Mouse (Mus musculus) hindbrain, embryonic 13.5 days (tissue): ENCODE measurements around the gene Dnah2. TPM values are rescaled to one million over a fixed set of nuclear protein-coding genes. Genes with fewer than 3 reads are reported as not detected.

ENCODE experiments used
- ATAC-seq: fragments of 200-750 bp; cut with Nextera tagmentation; 2 replicates; pipeline ENCODE4 v1.8.0; 2017; ENCODE audit warnings: moderate TSS enrichment; ENCODE audit not compliant: low FRiP score
- H3K27ac ChIP-seq: fragments of 300-500 bp; sonication (generic); 2 replicates; pipeline ENCODE4 v1.5.1; 2015; ENCODE audit warnings: inconsistent platforms, mild to moderate bottlenecking, moderate library complexity
- H3K27me3 ChIP-seq: fragments of 300-500 bp; sonication (generic); 2 replicates; pipeline ENCODE4 v1.6.1; 2015; ENCODE audit warnings: mild to moderate bottlenecking, inconsistent platforms
- H3K36me3 ChIP-seq: fragments of 300-500 bp; sonication (generic); 2 replicates; pipeline ENCODE4 v1.6.1; 2015; ENCODE audit warnings: mild to moderate bottlenecking, inconsistent platforms
- H3K4me1 ChIP-seq: fragments of 300-500 bp; sonication (generic); replicated peaks from 2 replicates; pipeline ENCODE4 v1.6.1; 2015; ENCODE audit warnings: inconsistent platforms
- H3K4me2 ChIP-seq: fragments of 300-500 bp; sonication (generic); 2 replicates; pipeline ENCODE4 v1.6.1; 2015; ENCODE audit warnings: inconsistent platforms, mild to moderate bottlenecking, moderate library complexity
- H3K4me3 ChIP-seq: fragments of 300-500 bp; sonication (generic); 2 replicates; pipeline ENCODE4 v1.5.1; 2015; ENCODE audit warnings: mild to moderate bottlenecking, inconsistent platforms
- H3K9ac ChIP-seq: fragments of 300-500 bp; sonication (generic); 2 replicates; pipeline ENCODE4 v1.6.1; 2015; ENCODE audit warnings: mild to moderate bottlenecking, inconsistent platforms
- H3K9me3 ChIP-seq: fragments of 300-500 bp; sonication (generic); 2 replicates; pipeline ENCODE4 v1.6.1; 2016; ENCODE audit warnings: inconsistent platforms
- WGBS: fragments of 180-500 bp; shearing (Covaris S2); methylation state at CpG from one replicate; pipeline ENCODE4 v1.1.7; 2015; 5-methylcytosine and 5-hydroxymethylcytosine counted together
- polyA plus RNA-seq: library from polyadenylated mRNA; unstranded; fragments of >200 nt; fragmentation: Nextera tagmentation; extraction: Ambion mirVana; gene quantifications from 2 replicates; pipeline ENCODE4 v1.2.1, GENCODE M21; 2015

Dnah2 gene
- polyA plus RNA-seq: 2.1 and 2.7 TPM in 2 replicates

GRCm38 (mm10) chr11:69549060-69549656, at the start of gene Dnah2:
TSS of gene Dnah2 (minus strand) at chr11:69549110.
- Histone ChIP-seq H3K4me2 (peak within 1 kb of the TSS; percentile 77; the same call in 1 of the 2 replicates), H3K4me1 (peaks cover 78% of the 10 kb centered on the region), H3K36me3 (no peaks in the 10 kb centered on the region), H3K27me3 (no peaks in the 10 kb centered on the region; the same call in 1 of the 2 replicates), H3K4me3 (no peak within 1 kb of the TSS), H3K27ac (peak within 1 kb of the TSS; percentile 94), H3K9ac (peak within 1 kb of the TSS; percentile 75; the same call in 1 of the 2 replicates), H3K9me3 (no peaks in the 10 kb centered on the region)
- ATAC-seq: no peak
- 27% methylated on average over 12 of the region's 12 CpGs for WGBS

- Histone ChIP-seq H3K27me3 (no peaks in the 10 kb centered on the region), H3K36me3 (peaks cover 45% of the 10 kb centered on the region), H3K4me1 (peaks cover 7% of the 10 kb centered on the region), H3K4me2 (no peak overlapping the region), H3K9me3 (no peaks in the 10 kb centered on the region), H3K4me3 (no peak overlapping the region), H3K27ac (no peak overlapping the region), H3K9ac (no peak overlapping the region)
- no peak for ATAC-seq
- 97% methylated on average over 6 of the region's 6 CpGs for WGBS
Measured at GRCm38 (mm10) chr11:69594853-69595252, 45.9 kb upstream of the Dnah2 start.

- WGBS: 90% methylated on average over 4 of the region's 4 CpGs
- Histone ChIP-seq H3K27me3 (no peaks in the 10 kb centered on the region), H3K4me2 (no peak overlapping the region), H3K9me3 (no peaks in the 10 kb centered on the region), H3K36me3 (peaks cover 65% of the 10 kb centered on the region), H3K9ac (no peak overlapping the region), H3K4me1 (no peaks in the 10 kb centered on the region), H3K27ac (no peak overlapping the region), H3K4me3 (no peak overlapping the region)
- no peak for ATAC-seq
Measured at GRCm38 (mm10) chr11:69592799-69593198, 43.9 kb upstream of the Dnah2 start.

- H3K4me2 ChIP-seq: no peak overlapping the region
- peaks cover 73% of the 10 kb centered on the region for H3K36me3 ChIP-seq
- WGBS: 82% methylated on average over 7 of the region's 7 CpGs
- no peaks in the 10 kb centered on the region for H3K4me1 ChIP-seq
- no peak overlapping the region for H3K9ac ChIP-seq
- H3K27me3 ChIP-seq: no peaks in the 10 kb centered on the region
- peak overlapping the region; percentile 55; the same call in 1 of the 2 replicates for H3K27ac ChIP-seq
- H3K9me3 ChIP-seq: no peaks in the 10 kb centered on the region
- ATAC-seq: peak; percentile 72; the same call in 1 of the 2 replicates
- H3K4me3 ChIP-seq: no peak overlapping the region
Measured at GRCm38 (mm10) chr11:69591899-69592637, 43.2 kb upstream of the Dnah2 start.

- WGBS: 83% methylated on average over 3 of the region's 3 CpGs
- peaks cover 73% of the 10 kb centered on the region for H3K36me3 ChIP-seq
- H3K4me2 ChIP-seq: no peak overlapping the region
- no peak overlapping the region for H3K9ac ChIP-seq
- H3K4me3 ChIP-seq: no peak overlapping the region
- no peaks in the 10 kb centered on the region for H3K4me1 ChIP-seq
- no peak overlapping the region for H3K27ac ChIP-seq
- no peaks in the 10 kb centered on the region for H3K27me3 ChIP-seq
- H3K9me3 ChIP-seq: no peaks in the 10 kb centered on the region
- ATAC-seq: no peak
Measured at GRCm38 (mm10) chr11:69591424-69591823, 42.5 kb upstream of the Dnah2 start.

- peaks cover 72% of the 10 kb centered on the region for H3K36me3 ChIP-seq
- no peaks in the 10 kb centered on the region for H3K9me3 ChIP-seq
- no peaks in the 10 kb centered on the region for H3K4me1 ChIP-seq
- no peak overlapping the region for H3K27ac ChIP-seq
- H3K4me3 ChIP-seq: no peak overlapping the region
- H3K9ac ChIP-seq: no peak overlapping the region
- WGBS: 93% methylated on average over 8 of the region's 8 CpGs
- no peaks in the 10 kb centered on the region for H3K27me3 ChIP-seq
- no peak for ATAC-seq
- H3K4me2 ChIP-seq: no peak overlapping the region
Measured at GRCm38 (mm10) chr11:69590622-69591021, 41.7 kb upstream of the Dnah2 start.

GRCm38 (mm10) chr11:69589207-69589834, 40.4 kb upstream of the Dnah2 start:
- H3K36me3 ChIP-seq: peaks cover 66% of the 10 kb centered on the region
- no peak overlapping the region for H3K9ac ChIP-seq
- H3K4me1 ChIP-seq: no peaks in the 10 kb centered on the region
- no peak for ATAC-seq
- 96% methylated on average over 22 of the region's 22 CpGs for WGBS
- no peaks in the 10 kb centered on the region for H3K9me3 ChIP-seq
- H3K4me3 ChIP-seq: no peak overlapping the region
- no peak overlapping the region for H3K4me2 ChIP-seq
- H3K27ac ChIP-seq: no peak overlapping the region
- no peaks in the 10 kb centered on the region for H3K27me3 ChIP-seq

- Histone ChIP-seq H3K9me3 (no peaks in the 10 kb centered on the region), H3K27me3 (no peaks in the 10 kb centered on the region), H3K4me2 (no peak overlapping the region), H3K36me3 (peaks cover 38% of the 10 kb centered on the region), H3K27ac (no peak overlapping the region), H3K4me1 (peaks cover 12% of the 10 kb centered on the region), H3K9ac (no peak overlapping the region), H3K4me3 (no peak overlapping the region)
- 80% methylated on average over 7 of the region's 7 CpGs for WGBS
- ATAC-seq: no peak
Measured at GRCm38 (mm10) chr11:69585718-69586325, 36.9 kb upstream of the Dnah2 start.

- H3K4me2 ChIP-seq: no peak overlapping the region
- peaks cover 12% of the 10 kb centered on the region for H3K4me1 ChIP-seq
- no peak for ATAC-seq
- WGBS: 96% methylated on average over 13 of the region's 13 CpGs
- no peak overlapping the region for H3K9ac ChIP-seq
- no peaks in the 10 kb centered on the region for H3K9me3 ChIP-seq
- H3K27me3 ChIP-seq: no peaks in the 10 kb centered on the region
- peaks cover 29% of the 10 kb centered on the region for H3K36me3 ChIP-seq
- H3K27ac ChIP-seq: no peak overlapping the region
- no peak overlapping the region for H3K4me3 ChIP-seq
Measured at GRCm38 (mm10) chr11:69584937-69585336, 36.0 kb upstream of the Dnah2 start.

GRCm38 (mm10) chr11:69584008-69584407, 35.1 kb upstream of the Dnah2 start:
- WGBS: 88% methylated on average over 7 of the region's 7 CpGs
- Histone ChIP-seq H3K4me2 (no peak overlapping the region), H3K4me1 (peaks cover 12% of the 10 kb centered on the region), H3K36me3 (peaks cover 20% of the 10 kb centered on the region), H3K9me3 (no peaks in the 10 kb centered on the region), H3K27me3 (no peaks in the 10 kb centered on the region), H3K27ac (no peak overlapping the region), H3K4me3 (no peak overlapping the region), H3K9ac (no peak overlapping the region)
- ATAC-seq: no peak

GRCm38 (mm10) chr11:69582230-69582805, 33.4 kb upstream of the Dnah2 start:
- H3K27ac ChIP-seq: no peak overlapping the region; the same call in 1 of the 2 replicates
- 57% methylated on average over 9 of the region's 9 CpGs for WGBS
- peaks cover 26% of the 10 kb centered on the region for H3K4me1 ChIP-seq
- ATAC-seq: no peak
- H3K9ac ChIP-seq: peak overlapping the region; percentile 89
- H3K4me2 ChIP-seq: peak overlapping the region; percentile 81
- H3K27me3 ChIP-seq: no peaks in the 10 kb centered on the region
- H3K4me3 ChIP-seq: peak overlapping the region; percentile 85
- H3K36me3 ChIP-seq: peaks cover 3% of the 10 kb centered on the region
- no peaks in the 10 kb centered on the region for H3K9me3 ChIP-seq

GRCm38 (mm10) chr11:69581814-69582213, 32.9 kb upstream of the Dnah2 start:
- H3K36me3 ChIP-seq: no peaks in the 10 kb centered on the region
- no peaks in the 10 kb centered on the region for H3K27me3 ChIP-seq
- peak overlapping the region; percentile 85 for H3K4me3 ChIP-seq
- H3K27ac ChIP-seq: peak overlapping the region; percentile 93
- 0% methylated on average over 8 of the region's 8 CpGs for WGBS
- peak overlapping the region; percentile 81 for H3K4me2 ChIP-seq
- no peak for ATAC-seq
- H3K4me1 ChIP-seq: peaks cover 31% of the 10 kb centered on the region
- H3K9me3 ChIP-seq: no peaks in the 10 kb centered on the region
- peak overlapping the region; percentile 89 for H3K9ac ChIP-seq
